Mouse (Mus musculus) heart, adult 2 months (tissue): ENCODE data around the gene Baz2a.

ENCODE experiments used
- CTCF ChIP-seq: fragments of 200-600 bp; IDR thresholded peaks from 2 replicates; pipeline ENCODE4 v1.8.1; 2022; ENCODE audit warnings: antibody characterized with exemption, mild to moderate bottlenecking, moderate library complexity
- EP300 ChIP-seq: fragments of 200-500 bp; IDR thresholded peaks from 2 replicates; pipeline ENCODE4 v1.6.1; 2011; ENCODE audit warnings: low read depth, low read length, control low read depth; ENCODE audit not compliant: insufficient read depth

DNA sequence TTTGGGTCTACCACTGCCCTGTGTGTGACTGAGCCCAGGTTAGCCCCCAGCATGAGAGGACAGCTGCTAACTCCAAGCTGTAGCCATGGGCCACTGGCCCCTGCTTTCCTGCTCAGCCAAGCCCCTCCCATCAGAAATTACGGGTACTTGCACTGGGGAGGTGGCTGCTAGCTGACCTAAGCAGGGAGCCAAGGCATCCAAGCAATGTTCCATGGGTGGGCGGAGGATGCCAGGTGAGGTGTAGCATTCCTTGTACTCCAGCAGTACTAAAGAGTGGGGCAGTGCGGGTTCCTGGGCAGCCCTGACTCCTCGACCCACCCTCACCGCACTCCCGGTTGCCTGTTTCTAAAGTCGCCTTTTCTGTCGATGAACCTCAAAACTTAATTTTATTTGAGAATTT is 36.8 kb downstream of the Baz2a start:
- TF ChIP-seq CTCF (no peak), EP300 (no peak)
